Mouse (Mus musculus) layer of hippocampus, adult 8-10 months (tissue): ENCODE data around the gene Chn2. TPM values are rescaled to one million over a fixed set of nuclear protein-coding genes. Genes with fewer than 3 reads are reported as not detected.
A peak's percentile ranks its signal among the peaks of the same experiment; 100 is the strongest.

Source experiments
- DNase-seq, 2 experiments: peaks; one replicate each; pipeline ENCODE4 v3.0.0; 2022; ENCODE audit warnings: low spot score in 2 of 2
- total RNA-seq, 4 experiments: library from RNA; stranded (reverse); gene quantifications; 2 replicates each; pipeline ENCODE4 v1.2.4; 2022

Chn2 gene
- total RNA-seq, 4 experiments from 2014 or later = 22.1 to 26.4 (median 24.1) TPM

- DNase-seq = no peak
Observed at GRCm38 (mm10) chr6:54330166-54330565, 290.8 kb downstream of the Chn2 start.

- DNase-seq = no peak
Observed at GRCm38 (mm10) chr6:54331765-54332164, 292.4 kb downstream of the Chn2 start.

- no peak for DNase-seq
Observed at GRCm38 (mm10) chr6:54332203-54332602, 292.8 kb downstream of the Chn2 start.

GRCm38 (mm10) chr6:54333116-54333651 lies 293.8 kb downstream of the Chn2 start:
- DNase-seq = no peak

- no peak for DNase-seq
Observed at GRCm38 (mm10) chr6:54333652-54334396, 294.5 kb downstream of the Chn2 start.

- peak in 1 of 2 experiments; percentile 36 for DNase-seq
Observed at GRCm38 (mm10) chr6:54337321-54337720, 298.0 kb downstream of the Chn2 start.

- no peak for DNase-seq
Observed at GRCm38 (mm10) chr6:54341133-54341532, 301.8 kb downstream of the Chn2 start.

GRCm38 (mm10) chr6:54342223-54342622 lies 302.9 kb downstream of the Chn2 start:
- DNase-seq = no peak

Other genes starting within 250 kb of the Chn2 start
- gene Tril, start 218.7 kb upstream of the Chn2 start, total RNA-seq = 10 to 100 TPM; 30.7 to 33.7 (median 32.3) TPM
- not detected for gene Cpvl, start 60.9 kb upstream of the Chn2 start, total RNA-seq